Mouse (Mus musculus): ENCODE results near the gene Slc5a9. TPM values are rescaled to one million over a fixed set of nuclear protein-coding genes. Genes with fewer than 3 reads are reported as not detected.

The Slc5a9 gene
- polyA plus RNA-seq, 1 experiment from 2014 or later = 3.2 TPM

DNA sequence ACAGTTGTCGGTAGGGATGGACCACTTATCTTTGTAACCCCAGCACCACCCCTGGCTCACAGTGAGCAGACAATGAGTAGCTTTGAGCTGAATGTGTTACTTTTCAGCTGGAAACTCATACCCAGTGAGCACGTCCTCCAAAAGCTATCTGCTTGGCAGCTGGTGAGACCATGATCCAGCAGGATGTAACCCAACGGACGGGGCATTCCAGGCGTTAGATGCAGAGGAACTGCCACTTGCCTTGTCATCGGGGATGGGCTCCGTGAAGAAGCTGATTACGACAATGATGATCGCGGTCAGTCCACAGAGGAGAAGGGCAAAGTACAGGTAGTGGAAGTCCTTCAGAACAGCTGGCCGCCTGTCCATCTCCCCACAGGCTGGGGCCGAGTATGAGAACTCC is 19.2 kb downstream of the Slc5a9 start:
- 85% methylated on average over 12 of the region's 12 CpGs for WGBS
- no peak for ATAC-seq

DNA sequence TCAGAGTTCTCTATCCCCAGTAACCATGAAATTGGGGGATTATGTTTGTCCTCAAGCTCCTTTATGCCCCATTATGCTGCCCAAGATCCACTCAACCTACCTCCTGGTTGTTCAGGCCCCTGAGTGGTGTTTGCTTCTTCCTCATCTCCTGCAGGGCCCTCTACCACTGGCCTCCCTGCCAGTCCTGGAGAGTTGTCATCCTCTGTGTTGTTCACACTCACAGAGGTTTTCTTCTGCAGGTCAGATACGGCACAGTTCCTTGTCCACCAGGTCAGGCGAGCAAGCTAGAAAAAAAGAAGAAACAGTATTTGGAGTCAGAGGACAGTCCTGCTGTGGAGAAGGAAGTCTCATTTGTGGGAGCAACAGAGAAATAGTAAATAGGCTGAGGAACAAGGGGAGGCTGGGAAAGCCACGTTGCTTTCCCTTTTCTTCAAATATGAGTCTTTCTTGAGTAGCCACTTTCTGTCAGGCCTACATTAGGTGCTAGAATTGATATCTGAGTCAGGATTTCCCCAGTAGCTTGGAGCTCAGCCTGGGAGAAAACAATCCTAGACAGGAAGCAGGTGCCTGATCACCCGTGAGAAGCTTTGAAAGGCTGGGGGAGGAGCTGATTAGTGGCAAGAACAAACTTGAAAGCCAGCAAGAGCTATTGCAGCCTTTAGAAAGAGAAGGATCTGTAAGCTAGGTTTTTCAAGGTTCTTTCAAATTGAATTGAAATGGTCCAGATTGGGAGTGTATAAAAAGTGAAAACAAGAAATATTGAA is 22.4 kb downstream of the Slc5a9 start:
- H3K4me1 ChIP-seq (ENCODE audit: control insufficient read depth, insufficient read depth, low read length) = no peaks in the 10 kb centered on the region
- H3K27me3 ChIP-seq (replicated peaks; ENCODE audit: control insufficient read depth, insufficient read depth, low read length) = no peaks in the 10 kb centered on the region
- WGBS = 49% methylated on average over 4 of the region's 4 CpGs
- H3K4me3 ChIP-seq (ENCODE audit: low read length) = no peak overlapping the region
- H3K36me3 ChIP-seq (ENCODE audit: control insufficient read depth, insufficient read depth, low read length) = no peaks in the 10 kb centered on the region
- H3K9me3 ChIP-seq (ENCODE audit: control insufficient read depth, low read length) = no peaks in the 10 kb centered on the region
- no peak for ATAC-seq
- H3K4me2 ChIP-seq (ENCODE audit: low read depth, low read length) = no peak overlapping the region
- H3K9ac ChIP-seq (ENCODE audit: low read depth, low read length) = no peak overlapping the region
- no peak overlapping the region for H3K27ac ChIP-seq (ENCODE audit: low read length)

More for the DNA sequence above, 19.2 kb downstream of the Slc5a9 start:
- Histone ChIP-seq H3K9me3 (ENCODE audit: control insufficient read depth, low read length) (no peaks in the 10 kb centered on the region), H3K4me3 (ENCODE audit: low read length) (no peak overlapping the region), H3K9ac (ENCODE audit: low read depth, low read length) (no peak overlapping the region), H3K27ac (ENCODE audit: low read length) (no peak overlapping the region), H3K36me3 (ENCODE audit: control insufficient read depth, insufficient read depth, low read length) (no peaks in the 10 kb centered on the region), H3K4me2 (ENCODE audit: low read depth, low read length) (no peak overlapping the region), H3K27me3 (replicated peaks; ENCODE audit: control insufficient read depth, insufficient read depth, low read length) (no peaks in the 10 kb centered on the region), H3K4me1 (ENCODE audit: control insufficient read depth, insufficient read depth, low read length) (peaks cover 4% of the 10 kb centered on the region; the same call in 1 of the 2 replicates)

DNA sequence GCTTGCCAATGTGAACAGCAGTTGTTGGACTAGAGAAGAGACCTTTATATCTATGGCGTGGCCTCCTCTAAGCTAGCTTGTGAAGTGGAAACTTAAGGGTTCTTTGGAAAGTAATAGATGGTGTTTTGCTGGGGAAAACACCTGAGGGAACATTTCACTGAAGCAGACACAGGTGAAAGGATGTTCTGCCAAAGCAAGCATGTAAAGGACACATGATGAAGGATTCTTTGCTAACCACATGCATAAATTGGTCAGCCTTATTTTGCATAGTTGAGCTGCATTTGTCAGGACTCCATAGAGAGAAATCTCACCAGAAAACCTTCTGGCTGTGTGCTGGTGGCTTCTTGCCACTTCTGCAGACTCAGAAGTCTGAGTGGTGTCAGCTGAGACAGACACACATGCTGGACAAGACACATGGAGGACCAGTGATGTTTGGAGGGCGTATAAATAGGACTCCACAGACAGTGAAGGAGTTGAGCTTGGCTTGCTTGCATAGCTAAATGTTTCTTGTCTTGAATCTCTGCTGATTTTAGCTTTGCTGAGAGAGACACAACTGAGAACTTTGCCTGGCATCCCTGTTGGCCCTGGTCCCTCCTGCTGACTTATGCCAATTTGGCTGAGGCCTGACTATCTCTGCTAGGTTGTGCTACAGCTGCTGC is 34.8 kb downstream of the Slc5a9 start:
- Histone ChIP-seq H3K4me2 (ENCODE audit: low read depth, low read length) (no peak overlapping the region), H3K9me3 (ENCODE audit: control insufficient read depth, low read length) (no peaks in the 10 kb centered on the region), H3K9ac (ENCODE audit: low read depth, low read length) (no peak overlapping the region), H3K27ac (ENCODE audit: low read length) (no peak overlapping the region), H3K4me1 (ENCODE audit: control insufficient read depth, insufficient read depth, low read length) (no peaks in the 10 kb centered on the region), H3K27me3 (replicated peaks; ENCODE audit: control insufficient read depth, insufficient read depth, low read length) (no peaks in the 10 kb centered on the region), H3K4me3 (ENCODE audit: low read length) (no peak overlapping the region), H3K36me3 (ENCODE audit: control insufficient read depth, insufficient read depth, low read length) (no peaks in the 10 kb centered on the region)
- WGBS = 83% methylated on average over 2 of the region's 2 CpGs
- ATAC-seq = no peak

DNA sequence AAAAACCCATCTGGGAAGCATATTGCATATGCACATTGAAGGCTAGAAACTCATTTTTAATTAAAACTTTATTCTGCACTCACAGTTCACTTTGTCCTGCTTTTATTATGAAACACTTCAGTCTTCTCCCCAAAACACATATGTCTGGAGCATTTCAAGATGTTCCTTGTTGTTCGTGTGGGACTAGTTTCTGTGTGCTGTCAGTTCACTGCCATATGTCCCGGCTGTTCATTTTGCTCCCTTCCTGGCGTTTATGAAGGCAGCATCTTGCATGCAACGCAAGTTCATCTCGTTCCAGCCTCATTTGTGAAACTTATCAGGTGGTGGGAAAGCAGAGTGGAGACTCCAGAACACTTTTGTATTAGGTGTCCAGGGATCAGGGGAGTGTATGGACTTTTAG is 36.0 kb downstream of the Slc5a9 start:
- H3K36me3 ChIP-seq (ENCODE audit: control insufficient read depth, insufficient read depth, low read length) = no peaks in the 10 kb centered on the region
- H3K9me3 ChIP-seq (ENCODE audit: control insufficient read depth, low read length) = no peaks in the 10 kb centered on the region
- H3K27me3 ChIP-seq (replicated peaks; ENCODE audit: control insufficient read depth, insufficient read depth, low read length) = no peaks in the 10 kb centered on the region
- H3K27ac ChIP-seq (ENCODE audit: low read length) = no peak overlapping the region
- no peak overlapping the region for H3K9ac ChIP-seq (ENCODE audit: low read depth, low read length)
- H3K4me2 ChIP-seq (ENCODE audit: low read depth, low read length) = no peak overlapping the region
- H3K4me3 ChIP-seq (ENCODE audit: low read length) = no peak overlapping the region
- no peaks in the 10 kb centered on the region for H3K4me1 ChIP-seq (ENCODE audit: control insufficient read depth, insufficient read depth, low read length)
- 80% methylated on average over 5 of the region's 5 CpGs for WGBS
- ATAC-seq = no peak

DNA sequence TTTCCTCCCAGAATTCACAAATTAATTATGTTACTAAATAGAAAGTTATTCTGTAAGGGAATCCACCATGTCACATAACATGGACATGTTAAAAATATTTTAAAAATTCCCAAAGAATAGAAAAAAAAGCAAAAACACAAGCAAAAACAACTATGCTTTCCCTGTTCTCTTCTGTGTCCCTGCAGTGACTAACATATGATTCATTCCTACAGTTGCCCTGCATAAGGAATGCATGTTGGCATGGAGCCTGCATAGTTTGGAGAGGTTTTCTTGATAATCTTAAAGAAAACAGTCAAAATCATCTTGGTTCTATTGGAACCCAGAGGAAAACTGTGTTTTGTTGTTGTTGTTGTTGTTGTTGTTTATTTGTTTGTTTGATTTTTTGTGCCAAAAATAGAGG is 50.1 kb downstream of the Slc5a9 start:
- Histone ChIP-seq H3K36me3 (ENCODE audit: control insufficient read depth, insufficient read depth, low read length) (no peaks in the 10 kb centered on the region), H3K4me3 (ENCODE audit: low read length) (no peak overlapping the region), H3K9ac (ENCODE audit: low read depth, low read length) (no peak overlapping the region), H3K27me3 (replicated peaks; ENCODE audit: control insufficient read depth, insufficient read depth, low read length) (no peaks in the 10 kb centered on the region), H3K27ac (ENCODE audit: low read length) (no peak overlapping the region), H3K9me3 (ENCODE audit: control insufficient read depth, low read length) (no peaks in the 10 kb centered on the region), H3K4me2 (ENCODE audit: low read depth, low read length) (no peak overlapping the region), H3K4me1 (ENCODE audit: control insufficient read depth, insufficient read depth, low read length) (no peaks in the 10 kb centered on the region)
- ATAC-seq = no peak

DNA sequence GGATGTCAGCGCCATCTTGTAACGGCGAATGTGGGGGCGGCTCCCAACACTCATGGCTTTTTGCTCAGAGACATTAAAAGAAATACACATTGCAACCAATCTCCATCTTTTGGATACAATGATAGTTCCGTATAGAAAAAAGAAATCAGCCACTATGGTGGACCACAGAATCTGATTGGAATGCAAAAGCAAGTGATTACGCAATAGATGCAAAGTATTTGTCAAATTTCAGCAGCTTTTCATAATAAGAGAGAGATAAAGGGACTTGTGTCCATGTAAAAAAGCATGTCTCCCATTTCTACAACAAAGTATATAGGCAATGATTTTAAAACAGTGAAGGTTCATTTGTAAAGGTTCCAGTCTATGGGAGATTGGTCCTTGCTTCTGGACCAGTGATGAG is 63.8 kb downstream of the Slc5a9 start:
- H3K9me3 ChIP-seq (ENCODE audit: control insufficient read depth, low read length) = no peaks in the 10 kb centered on the region
- no peaks in the 10 kb centered on the region for H3K4me1 ChIP-seq (ENCODE audit: control insufficient read depth, insufficient read depth, low read length)
- no peak overlapping the region for H3K4me3 ChIP-seq (ENCODE audit: low read length)
- H3K27me3 ChIP-seq (replicated peaks; ENCODE audit: control insufficient read depth, insufficient read depth, low read length) = no peaks in the 10 kb centered on the region
- no peak overlapping the region for H3K27ac ChIP-seq (ENCODE audit: low read length)
- no peak for ATAC-seq
- H3K4me2 ChIP-seq (ENCODE audit: low read depth, low read length) = no peak overlapping the region
- H3K36me3 ChIP-seq (ENCODE audit: control insufficient read depth, insufficient read depth, low read length) = no peaks in the 10 kb centered on the region
- H3K9ac ChIP-seq (ENCODE audit: low read depth, low read length) = no peak overlapping the region
- WGBS = 93% methylated on average over 6 of the region's 6 CpGs

Other genes with a start within 250 kb of the Slc5a9 start
- gene Spata6, start 182.9 kb downstream of the Slc5a9 start, polyA plus RNA-seq (2015; fragmentation: Nextera tagmentation; extraction: Ambion mirVana) = 13.5 and 14.0 TPM in 2 replicates
- not detected in 2 replicates for gene Skint8, start 16.5 kb upstream of the Slc5a9 start, polyA plus RNA-seq (2015; fragmentation: Nextera tagmentation; extraction: Ambion mirVana)
- gene Skint7, start 70.0 kb upstream of the Slc5a9 start, polyA plus RNA-seq (2015; fragmentation: Nextera tagmentation; extraction: Ambion mirVana) = not detected in 2 replicates
- gene Skint1, start 103.4 kb upstream of the Slc5a9 start, polyA plus RNA-seq (2015; fragmentation: Nextera tagmentation; extraction: Ambion mirVana) = not detected in 2 replicates
- not detected in 2 replicates for gene Skint4, start 169.1 kb upstream of the Slc5a9 start, polyA plus RNA-seq (2015; fragmentation: Nextera tagmentation; extraction: Ambion mirVana)

Measured in intestine, embryonic 16.5 days (tissue).